Mouse (Mus musculus): ENCODE data around the gene Vwa8. TPM values are rescaled to one million over a fixed set of nuclear protein-coding genes. Genes with fewer than 3 reads are reported as not detected.
"Not testable (repeated sequence)": the region's sequence is repeated elsewhere in the genome, so short reads cannot be mapped to it uniquely, and the experiment has no call there.

The Vwa8 gene
- polyA plus RNA-seq, 1 experiment = 8.7 TPM

DNA sequence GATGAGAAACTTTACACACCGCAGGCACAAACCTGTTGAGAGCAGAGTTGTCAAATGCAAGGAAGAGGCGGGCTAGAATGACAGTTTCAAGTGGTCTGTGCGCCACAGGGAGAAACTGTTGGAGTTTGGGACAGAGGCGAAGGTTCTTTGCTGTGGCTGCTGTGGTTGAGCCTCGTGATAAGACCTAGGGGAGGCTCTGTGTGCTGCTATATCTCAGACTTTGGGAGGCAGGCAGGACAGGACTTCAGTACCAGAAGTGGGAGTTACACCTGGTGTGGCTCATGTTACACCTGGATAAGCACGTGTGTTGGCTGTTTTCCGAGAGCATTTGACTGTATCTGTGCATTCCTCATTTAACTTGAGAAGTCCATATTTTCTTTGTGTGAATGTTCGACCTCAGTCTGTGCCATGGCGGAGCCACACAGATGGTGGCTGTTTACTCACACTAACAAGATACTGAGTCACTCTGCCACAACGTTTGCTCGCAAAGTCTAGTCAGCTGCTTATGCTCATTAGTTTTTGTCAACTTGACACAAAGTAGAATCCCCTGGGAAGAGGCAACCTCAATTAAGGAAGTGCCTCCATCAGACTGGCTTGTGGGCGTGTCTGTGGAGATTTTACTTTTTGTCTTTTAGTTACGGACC, 29.7 kb downstream of the Vwa8 start:
- Histone ChIP-seq H3K4me1 (replicated peaks; ENCODE audit: control insufficient read depth, insufficient read depth, low read length) (peaks cover 4% of the 10 kb centered on the region), H3K36me3 (ENCODE audit: control insufficient read depth, insufficient read depth, low read length) (no peaks in the 10 kb centered on the region), H3K27me3 (ENCODE audit: control insufficient read depth, insufficient read depth, low read length) (no peaks in the 10 kb centered on the region), H3K4me3 (ENCODE audit: control insufficient read depth, insufficient read depth, low read length) (no peak overlapping the region), H3K27ac (ENCODE audit: control insufficient read depth, insufficient read depth, low read length) (no peak overlapping the region)
- WGBS = 63% methylated on average over 13 of the region's 13 CpGs
- DNase-seq = no peak
- TF ChIP-seq POLR2A (IDR thresholded peaks at IDR 0.05; ENCODE audit: control insufficient read depth, extremely low read depth, insufficient read depth, low read length, poor library complexity) (no peak), CTCF (IDR thresholded peaks at IDR 0.05; ENCODE audit: borderline replicate concordance, control insufficient read depth, extremely low read depth, insufficient read depth, low read length, poor library complexity) (no peak)

DNA sequence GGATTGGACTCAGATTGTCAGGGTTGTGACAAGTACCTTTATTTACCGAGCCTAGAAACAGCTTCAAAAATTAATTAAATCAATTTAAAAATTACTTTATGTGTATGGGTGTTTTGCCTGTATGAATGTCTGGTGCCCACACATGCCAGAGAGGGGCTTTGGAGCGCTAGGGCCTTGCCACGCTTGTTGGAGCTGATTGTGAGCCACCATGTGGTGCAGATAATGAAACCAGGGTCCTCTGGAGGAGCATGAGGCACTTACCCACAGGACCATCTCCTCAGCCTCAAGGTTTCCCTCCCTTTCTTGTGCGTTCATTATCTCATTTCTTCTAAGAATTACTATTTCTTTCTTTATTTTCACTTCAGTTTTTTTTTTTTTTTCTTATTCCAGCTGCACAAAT, 32.0 kb downstream of the Vwa8 start:
- Histone ChIP-seq H3K4me1 (replicated peaks; ENCODE audit: control insufficient read depth, insufficient read depth, low read length) (peaks cover 4% of the 10 kb centered on the region), H3K36me3 (ENCODE audit: control insufficient read depth, insufficient read depth, low read length) (no peaks in the 10 kb centered on the region), H3K4me3 (ENCODE audit: control insufficient read depth, insufficient read depth, low read length) (no peak overlapping the region), H3K27me3 (ENCODE audit: control insufficient read depth, insufficient read depth, low read length) (no peaks in the 10 kb centered on the region), H3K27ac (ENCODE audit: control insufficient read depth, insufficient read depth, low read length) (no peak overlapping the region)
- no peak for DNase-seq
- 77% methylated on average over 4 of the region's 4 CpGs for WGBS
- TF ChIP-seq POLR2A (IDR thresholded peaks at IDR 0.05; ENCODE audit: control insufficient read depth, extremely low read depth, insufficient read depth, low read length, poor library complexity) (no peak), CTCF (IDR thresholded peaks at IDR 0.05; ENCODE audit: borderline replicate concordance, control insufficient read depth, extremely low read depth, insufficient read depth, low read length, poor library complexity) (no peak)

DNA sequence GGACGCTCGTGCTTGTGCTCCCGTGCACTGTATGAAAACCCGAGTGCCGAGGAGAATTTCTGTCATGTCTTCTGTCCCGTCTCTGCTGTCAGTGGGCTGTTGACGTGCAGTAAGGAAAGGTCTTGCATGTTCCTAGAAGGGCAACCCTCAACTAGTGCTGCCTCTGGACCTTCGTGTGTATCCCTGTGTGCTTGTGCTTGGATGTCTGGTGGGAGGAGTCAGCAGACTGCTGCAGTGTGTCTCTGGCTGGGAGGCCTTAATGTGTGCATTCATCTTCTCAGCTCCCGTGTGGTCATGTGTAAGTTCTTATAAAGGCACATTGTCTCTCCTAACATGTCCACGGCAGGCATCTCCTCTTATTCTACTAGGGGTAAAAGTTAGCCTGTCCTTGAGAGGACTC, 32.7 kb downstream of the Vwa8 start:
- Histone ChIP-seq H3K36me3 (ENCODE audit: control insufficient read depth, insufficient read depth, low read length) (no peaks in the 10 kb centered on the region), H3K27ac (ENCODE audit: control insufficient read depth, insufficient read depth, low read length) (no peak overlapping the region), H3K4me1 (replicated peaks; ENCODE audit: control insufficient read depth, insufficient read depth, low read length) (peaks cover 4% of the 10 kb centered on the region), H3K27me3 (ENCODE audit: control insufficient read depth, insufficient read depth, low read length) (no peaks in the 10 kb centered on the region), H3K4me3 (ENCODE audit: control insufficient read depth, insufficient read depth, low read length) (no peak overlapping the region)
- no peak for DNase-seq
- TF ChIP-seq CTCF (IDR thresholded peaks at IDR 0.05; ENCODE audit: borderline replicate concordance, control insufficient read depth, extremely low read depth, insufficient read depth, low read length, poor library complexity) = no peak
- TF ChIP-seq POLR2A (IDR thresholded peaks at IDR 0.05; ENCODE audit: control insufficient read depth, extremely low read depth, insufficient read depth, low read length, poor library complexity) = no peak
- WGBS = 97% methylated on average over 10 of the region's 10 CpGs

DNA sequence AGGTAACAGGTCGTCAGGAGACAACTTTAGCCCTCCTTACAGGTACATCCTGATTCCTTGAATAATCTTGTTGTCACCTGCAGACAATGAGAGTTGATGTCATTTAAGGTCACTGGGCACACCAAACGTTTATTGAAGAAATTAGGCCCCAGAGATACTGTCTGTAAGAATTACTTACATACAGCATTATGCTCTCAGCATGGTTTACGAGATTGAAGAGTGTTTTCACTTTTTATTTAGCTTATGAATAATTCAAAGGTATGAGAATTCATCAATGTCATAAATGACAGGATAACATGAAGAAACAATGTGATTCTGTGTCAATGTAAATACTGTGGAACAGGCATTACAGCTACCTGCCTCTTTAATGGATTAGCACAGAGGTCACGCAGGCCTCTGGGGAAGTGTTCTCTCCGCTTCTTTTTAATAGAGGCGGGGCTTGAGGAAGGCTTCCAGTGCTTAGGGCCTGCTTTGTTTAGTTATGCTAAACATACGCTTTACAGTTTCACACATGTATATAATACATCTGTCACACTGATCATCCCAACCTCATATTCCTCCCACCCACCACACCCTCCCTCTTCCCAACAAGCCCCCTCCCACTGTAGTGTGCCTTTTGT, 37.2 kb downstream of the Vwa8 start:
- Histone ChIP-seq H3K36me3 (ENCODE audit: control insufficient read depth, insufficient read depth, low read length) (no peaks in the 10 kb centered on the region), H3K27ac (ENCODE audit: control insufficient read depth, insufficient read depth, low read length) (no peak overlapping the region), H3K27me3 (ENCODE audit: control insufficient read depth, insufficient read depth, low read length) (no peaks in the 10 kb centered on the region), H3K4me3 (ENCODE audit: control insufficient read depth, insufficient read depth, low read length) (no peak overlapping the region), H3K4me1 (replicated peaks; ENCODE audit: control insufficient read depth, insufficient read depth, low read length) (no peaks in the 10 kb centered on the region)
- DNase-seq = no peak
- 89% methylated on average over 7 of the region's 7 CpGs for WGBS
- no peak for TF ChIP-seq CTCF (IDR thresholded peaks at IDR 0.05; ENCODE audit: borderline replicate concordance, control insufficient read depth, extremely low read depth, insufficient read depth, low read length, poor library complexity)
- TF ChIP-seq POLR2A (IDR thresholded peaks at IDR 0.05; ENCODE audit: control insufficient read depth, extremely low read depth, insufficient read depth, low read length, poor library complexity) = no peak

DNA sequence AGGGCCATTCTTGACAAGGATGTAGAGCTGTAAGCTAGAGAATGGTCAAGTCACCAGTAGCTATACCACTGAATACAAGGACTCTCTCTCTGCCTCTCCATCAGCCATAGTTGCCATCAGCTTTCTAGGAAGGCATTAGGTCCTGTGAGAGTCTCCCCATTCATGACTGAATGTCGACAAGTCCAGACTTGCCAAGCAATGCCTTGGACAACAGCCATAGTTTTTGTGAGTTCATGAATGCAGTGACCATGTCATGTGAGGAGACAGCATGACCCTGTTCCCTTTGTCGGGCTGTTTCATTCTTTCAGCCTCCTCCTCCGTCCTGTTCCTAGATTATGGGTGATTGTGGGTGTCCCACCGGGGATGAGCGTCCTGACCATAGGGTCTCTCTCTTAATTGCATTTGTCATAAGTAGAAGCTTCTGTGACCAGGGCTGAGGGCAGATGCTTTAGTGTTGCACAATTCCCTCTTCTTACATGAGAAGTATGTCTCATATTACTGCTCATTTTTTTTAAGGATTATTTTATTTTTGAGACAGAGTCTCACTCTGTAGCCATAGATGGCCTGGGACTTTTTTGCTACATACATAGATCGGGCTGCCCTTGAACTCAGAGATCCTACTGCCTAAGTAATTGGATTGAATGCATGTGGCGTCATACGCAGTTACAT, 37.8 kb downstream of the Vwa8 start:
- WGBS = 92% methylated on average over 8 of the region's 8 CpGs
- Histone ChIP-seq H3K27me3 (ENCODE audit: control insufficient read depth, insufficient read depth, low read length) (no peaks in the 10 kb centered on the region), H3K4me3 (ENCODE audit: control insufficient read depth, insufficient read depth, low read length) (no peak overlapping the region), H3K36me3 (ENCODE audit: control insufficient read depth, insufficient read depth, low read length) (no peaks in the 10 kb centered on the region), H3K4me1 (replicated peaks; ENCODE audit: control insufficient read depth, insufficient read depth, low read length) (no peaks in the 10 kb centered on the region), H3K27ac (ENCODE audit: control insufficient read depth, insufficient read depth, low read length) (no peak overlapping the region)
- TF ChIP-seq POLR2A (IDR thresholded peaks at IDR 0.05; ENCODE audit: control insufficient read depth, extremely low read depth, insufficient read depth, low read length, poor library complexity) = no peak
- no peak for TF ChIP-seq CTCF (IDR thresholded peaks at IDR 0.05; ENCODE audit: borderline replicate concordance, control insufficient read depth, extremely low read depth, insufficient read depth, low read length, poor library complexity)
- DNase-seq = no peak

DNA sequence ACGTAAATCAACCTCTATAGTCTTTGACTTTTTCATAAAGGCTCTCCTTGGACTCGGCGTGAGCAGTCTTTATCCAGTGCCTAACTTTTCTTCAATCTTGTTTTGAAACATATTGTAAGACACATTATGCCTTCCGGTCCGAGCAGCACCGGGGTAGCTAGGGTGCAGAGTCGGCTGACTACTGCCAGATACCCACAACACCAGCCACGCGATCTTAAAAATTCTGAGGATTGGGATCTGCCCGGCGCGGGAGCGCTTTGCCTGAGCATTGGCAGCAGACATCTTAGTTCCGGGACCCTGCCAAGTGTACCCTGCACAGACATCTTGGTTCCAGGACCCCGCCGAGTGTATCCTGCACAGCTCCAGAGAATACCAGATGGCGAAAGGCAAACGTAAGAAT, 38.6 kb downstream of the Vwa8 start:
- 99% methylated on average over 17 of the region's 18 CpGs for WGBS
- not testable (repeated sequence) for H3K36me3 ChIP-seq (ENCODE audit: control insufficient read depth, insufficient read depth, low read length); H3K4me3 ChIP-seq (ENCODE audit: control insufficient read depth, insufficient read depth, low read length); H3K4me1 ChIP-seq (replicated peaks; ENCODE audit: control insufficient read depth, insufficient read depth, low read length); DNase-seq; H3K27ac ChIP-seq (ENCODE audit: control insufficient read depth, insufficient read depth, low read length); H3K27me3 ChIP-seq (ENCODE audit: control insufficient read depth, insufficient read depth, low read length)
